Mouse (Mus musculus) neural tube, embryonic 10.5 days (tissue): ENCODE results near the gene Atg9b.

Source experiments
- DNase-seq: peaks from one replicate; pipeline ENCODE4 v3.0.0-alpha.2; 2017; ENCODE audit warnings: low spot score; ENCODE audit errors: extremely low spot score

The Atg9b gene

GRCm38 (mm10) chr5:24381988-24382387, 10.0 kb downstream of the Atg9b start:
- DNase-seq: no peak

- DNase-seq: no peak
Measured at GRCm38 (mm10) chr5:24381486-24381885, 10.5 kb downstream of the Atg9b start.

DNA sequence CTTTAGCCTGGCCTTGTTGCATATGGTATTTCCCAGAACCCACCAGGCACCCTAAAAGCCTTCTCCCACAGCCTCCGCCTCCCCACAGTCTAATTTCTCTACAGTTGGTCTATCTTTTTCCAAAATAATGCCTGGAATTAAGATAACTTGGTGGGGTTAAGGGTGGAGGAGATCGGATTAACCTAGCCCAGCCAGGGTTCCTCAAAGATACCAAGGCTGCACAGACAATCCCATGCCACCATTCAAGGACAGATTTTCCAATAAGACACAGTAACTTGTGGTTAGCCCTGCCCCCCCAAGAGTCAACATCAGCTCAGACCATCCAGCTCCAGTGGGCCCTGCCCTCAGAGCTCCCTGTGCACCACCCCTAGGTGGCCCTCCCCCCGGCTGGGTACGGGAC, 11.4 kb downstream of the Atg9b start:
- no peak for DNase-seq

- no peak for DNase-seq
Measured at GRCm38 (mm10) chr5:24379501-24379900, 12.4 kb downstream of the Atg9b start.

GRCm38 (mm10) chr5:24378700-24379099, 13.2 kb downstream of the Atg9b start:
- DNase-seq: no peak

DNA sequence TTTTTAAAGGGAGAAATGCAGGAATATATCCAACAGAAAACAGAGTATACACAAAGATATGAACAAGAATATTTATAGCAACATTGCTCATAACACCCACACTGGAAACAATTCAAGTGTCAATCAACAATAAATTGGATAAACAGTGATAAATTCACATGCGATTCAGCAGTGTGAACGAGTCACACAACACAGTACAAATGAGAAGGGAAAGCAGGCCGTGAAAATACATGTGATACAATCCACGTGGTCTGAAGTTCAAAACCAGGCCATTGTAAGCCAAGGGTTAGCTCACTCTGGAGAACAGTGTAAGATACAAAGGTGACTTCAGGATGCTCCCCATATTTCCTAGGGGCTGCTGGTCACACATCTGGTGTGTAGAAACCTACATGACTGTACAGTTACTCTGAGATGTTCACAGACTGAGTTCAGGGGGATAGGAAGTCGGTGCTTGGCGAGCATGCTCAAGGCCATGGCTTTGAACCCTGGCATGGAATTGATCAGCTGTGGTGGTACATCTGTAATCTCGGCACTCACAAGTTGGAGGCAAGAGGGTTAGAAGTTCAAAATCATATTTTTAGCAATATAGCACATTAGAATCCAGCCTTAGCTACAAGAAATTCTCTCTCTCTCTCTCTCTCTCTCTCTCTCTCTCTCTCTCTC, 17.1 kb downstream of the Atg9b start:
- no peak for DNase-seq

DNA sequence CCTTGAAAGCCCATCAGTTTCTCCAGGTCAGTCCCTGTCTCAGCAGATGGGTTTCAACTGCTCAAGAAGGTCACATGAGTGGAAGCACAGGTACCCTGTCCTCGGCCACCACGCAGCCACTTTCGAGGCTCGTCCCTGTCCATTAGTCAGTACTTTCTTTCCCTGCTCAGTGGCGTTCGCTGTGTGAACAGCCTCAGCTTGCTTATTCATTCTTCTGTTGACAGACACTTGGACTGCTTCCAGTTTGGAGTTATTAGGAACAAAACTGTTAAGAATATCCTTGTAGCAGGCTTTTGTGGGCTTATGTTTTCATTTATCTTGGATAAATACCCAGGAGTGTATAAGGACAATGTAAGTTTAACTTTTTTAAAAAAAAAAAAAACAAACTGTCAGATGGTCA, 17.7 kb downstream of the Atg9b start:
- no peak for DNase-seq

GRCm38 (mm10) chr5:24373807-24374206, 18.1 kb downstream of the Atg9b start:
- DNase-seq: no peak

GRCm38 (mm10) chr5:24369767-24370166, 22.2 kb downstream of the Atg9b start:
- DNase-seq: no peak

DNA sequence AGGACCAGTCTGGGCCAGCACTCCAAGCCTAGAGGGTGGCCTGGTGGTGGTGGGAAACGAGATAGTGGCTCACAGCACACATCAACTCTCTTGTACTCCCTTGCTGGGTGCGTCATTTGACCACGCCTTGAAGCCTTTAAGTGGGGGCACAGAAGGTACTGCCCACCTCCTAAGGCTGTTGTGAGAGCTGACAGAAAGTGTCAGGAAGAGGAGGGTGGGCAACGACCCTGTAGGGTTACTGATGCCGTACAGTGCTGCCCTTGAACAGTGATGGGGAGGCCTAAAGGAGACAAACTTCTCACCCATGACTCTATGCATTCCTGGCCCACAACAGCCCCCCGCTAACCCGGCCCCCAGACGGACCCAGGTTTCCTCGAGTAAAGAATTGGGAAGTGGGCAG, 25.5 kb downstream of the Atg9b start:
- no peak for DNase-seq

DNA sequence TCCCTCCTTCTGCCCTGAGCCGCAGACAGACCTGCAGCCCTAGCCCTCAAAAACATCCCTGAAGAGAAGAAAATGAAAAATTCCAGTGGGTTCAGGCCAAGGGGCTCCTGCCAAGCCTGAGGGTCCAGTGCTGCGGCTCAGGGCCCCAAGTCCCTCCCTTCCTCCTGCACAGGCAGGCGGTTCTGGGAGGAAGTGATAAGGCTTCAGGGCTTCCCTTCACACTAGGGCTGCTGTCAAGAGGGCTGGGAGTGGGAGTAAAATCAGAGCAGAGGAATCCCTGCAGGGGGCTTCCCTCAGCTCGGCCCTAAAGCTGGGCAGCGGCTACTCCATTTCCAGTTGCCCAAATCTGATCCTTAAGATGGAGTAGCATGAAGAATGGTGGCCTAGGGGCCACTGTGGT, 26.4 kb downstream of the Atg9b start:
- DNase-seq: no peak

DNA sequence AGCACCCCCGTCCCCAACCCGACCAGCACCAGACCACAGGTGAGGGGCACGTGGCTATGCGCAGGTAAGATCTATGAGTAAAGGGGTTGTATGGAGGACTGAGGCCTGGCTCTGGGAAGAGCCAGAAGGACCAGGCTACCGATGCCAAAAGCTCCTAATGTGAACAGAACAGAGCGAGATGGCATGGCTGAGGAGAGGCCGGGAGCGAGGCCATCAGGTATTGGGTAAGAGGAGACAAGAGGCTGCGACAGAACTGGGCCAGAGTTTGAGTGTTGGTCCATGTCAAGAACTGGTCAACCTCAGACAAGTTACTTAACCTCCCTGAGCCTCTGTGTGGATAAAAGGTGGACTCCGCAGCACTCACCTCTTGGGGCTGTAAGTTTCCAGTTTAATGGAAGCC, 27.0 kb downstream of the Atg9b start:
- no peak for DNase-seq

DNA sequence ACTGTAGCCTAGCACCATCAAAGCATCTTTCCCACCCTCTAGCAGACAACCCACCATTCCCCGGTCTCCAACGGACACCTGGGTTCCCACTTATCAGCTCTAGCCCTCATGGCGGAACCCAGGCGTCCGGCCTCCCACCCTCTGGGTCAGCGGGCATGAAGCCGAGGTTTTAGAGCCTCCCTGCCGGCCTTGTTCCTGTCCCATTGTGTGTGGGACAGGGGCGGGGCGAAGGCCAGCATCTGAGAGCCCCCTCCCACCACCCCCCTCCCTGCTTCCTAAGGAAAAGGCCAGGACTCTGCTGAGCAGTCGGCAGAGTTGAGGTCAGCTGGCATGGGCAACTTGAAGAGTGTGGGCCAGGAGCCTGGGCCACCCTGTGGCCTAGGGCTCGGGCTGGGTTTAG, 27.4 kb downstream of the Atg9b start, which contains the start of gene Nos3:
Gene Nos3, plus strand, starts transcription at position 303 of the 400 bp plus-strand sequence.
- DNase-seq: no peak

DNA sequence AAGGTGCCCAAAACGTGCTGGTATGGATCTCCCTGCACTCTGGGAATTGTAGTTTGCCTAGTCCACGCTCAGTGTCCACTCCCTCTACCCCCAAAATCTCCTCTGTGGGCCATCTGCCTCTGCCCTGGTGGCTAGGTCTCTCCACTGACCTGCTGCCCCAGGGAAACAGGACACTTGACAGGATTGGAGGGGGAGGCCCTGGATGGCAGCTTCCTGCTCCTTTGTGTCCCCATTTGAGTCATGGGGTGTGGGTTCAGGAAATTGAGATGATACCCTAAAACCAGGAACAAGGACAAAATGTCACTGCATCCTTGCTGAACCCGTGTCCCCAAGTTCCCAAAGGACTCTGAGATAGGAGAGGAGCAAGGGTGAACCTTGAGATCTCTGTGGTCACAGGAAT, 27.9 kb downstream of the Atg9b start:
- DNase-seq: no peak

GRCm38 (mm10) chr5:24363467-24363866, 28.5 kb downstream of the Atg9b start:
- DNase-seq: no peak

DNA sequence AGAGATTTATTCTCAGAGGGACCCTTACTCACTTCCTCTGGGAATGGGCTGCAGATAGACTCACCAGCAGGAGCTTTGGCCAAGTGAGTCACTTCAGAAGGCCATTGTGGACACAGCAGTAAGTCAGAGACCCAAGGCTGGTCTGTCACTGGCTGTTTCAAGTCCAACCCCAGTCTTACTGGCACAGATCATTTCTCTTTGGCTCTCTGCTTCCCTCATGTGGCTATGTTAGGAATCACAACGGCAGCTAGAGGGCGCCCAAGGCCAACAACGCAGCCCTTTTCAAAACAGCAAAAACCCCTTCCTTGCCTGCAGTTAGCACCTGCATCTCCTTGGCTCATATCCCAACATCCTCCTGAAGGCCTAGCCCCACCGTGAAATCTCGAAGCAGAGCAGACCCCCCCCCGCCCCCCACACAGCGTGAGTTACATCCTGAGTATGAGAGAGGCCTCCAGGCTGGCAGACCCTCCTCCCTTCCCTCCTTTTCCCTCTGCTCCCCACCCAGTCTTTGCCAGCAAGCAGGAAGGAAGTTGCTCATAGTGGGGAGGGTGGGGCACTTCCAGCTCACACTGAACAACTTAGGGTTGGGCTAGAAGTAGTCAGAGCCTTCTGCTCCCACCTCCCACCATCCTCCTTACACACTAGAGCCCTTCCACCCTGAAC, 31.0 kb downstream of the Atg9b start:
- peak; percentile 87 for DNase-seq

DNA sequence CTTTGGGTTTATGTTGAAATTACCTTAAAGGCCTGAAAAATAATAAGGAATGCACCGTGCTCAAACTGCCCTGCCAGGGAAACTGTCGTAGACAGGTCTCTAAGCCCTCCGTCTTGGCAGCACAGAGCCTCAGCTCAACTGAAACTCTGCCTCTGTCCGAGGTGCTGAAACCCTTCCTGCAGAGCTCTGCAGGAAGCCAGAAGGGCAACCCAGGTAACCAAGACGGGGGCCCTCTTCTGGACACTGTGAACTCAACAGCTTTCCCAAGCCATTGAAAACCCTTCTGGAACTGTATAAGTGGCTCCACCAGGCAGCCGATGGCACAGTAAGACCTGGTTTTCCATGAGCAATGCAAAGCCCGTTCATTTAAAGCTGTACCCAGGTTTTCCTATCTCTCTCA, 34.5 kb downstream of the Atg9b start:
- DNase-seq: peak; percentile 88

GRCm38 (mm10) chr5:24356764-24357163, 35.2 kb downstream of the Atg9b start:
- DNase-seq: no peak

DNA sequence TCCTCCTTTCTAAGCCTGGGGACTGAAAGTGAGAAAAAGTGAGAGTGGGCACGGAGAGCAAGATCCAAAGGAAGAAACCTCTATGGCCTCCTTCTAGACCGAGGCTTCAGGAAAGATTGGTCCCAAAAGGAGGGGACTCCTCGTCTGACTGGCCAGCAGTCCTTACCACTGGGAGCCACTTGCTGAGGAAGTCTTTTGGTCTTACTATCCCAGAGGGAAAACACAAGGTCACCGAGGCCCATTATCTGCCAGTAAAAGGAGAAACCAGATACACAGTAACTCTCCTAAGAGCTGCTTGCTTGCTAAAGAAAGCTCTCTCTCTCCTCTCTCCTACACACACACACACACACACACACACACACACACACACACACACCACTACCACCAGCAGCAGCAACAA, 38.6 kb downstream of the Atg9b start:
- no peak for DNase-seq

GRCm38 (mm10) chr5:24352251-24352859, 39.6 kb downstream of the Atg9b start:
- DNase-seq: peak; percentile 83

- DNase-seq: peak; percentile 86
Measured at GRCm38 (mm10) chr5:24351701-24352171, 40.2 kb downstream of the Atg9b start.

- DNase-seq: no peak
Measured at GRCm38 (mm10) chr5:24351278-24351677, 40.7 kb downstream of the Atg9b start, which contains the start of gene Kcnh2. Gene Kcnh2 (minus strand): TSS chr5:24351604.
